Mouse (Mus musculus) embryonic facial prominence, embryonic 15.5 days (tissue): Measurements from ENCODE around the gene Tnfaip2. TPM values are rescaled to one million over a fixed set of nuclear protein-coding genes. Genes with fewer than 3 reads are reported as not detected.
A peak's percentile ranks its signal among the peaks of the same experiment; 100 is the strongest.

ENCODE experiments used
- ATAC-seq: fragments of 200-750 bp; cut with Nextera tagmentation; 2 replicates; pipeline ENCODE4 v1.8.0; 2017; ENCODE audit warnings: low read depth, moderate TSS enrichment; ENCODE audit not compliant: insufficient number of reproducible peaks, low FRiP score, low TSS enrichment
- H3K27ac ChIP-seq: fragments of 300-500 bp; sonication (generic); replicated peaks from 2 replicates; pipeline ENCODE4 v1.5.1; 2015; ENCODE audit warnings: mild to moderate bottlenecking, inconsistent platforms
- H3K27me3 ChIP-seq: fragments of 300-500 bp; sonication (generic); 2 replicates; pipeline ENCODE4 v1.6.1; 2015; ENCODE audit warnings: inconsistent platforms
- H3K36me3 ChIP-seq: fragments of 300-500 bp; sonication (generic); 2 replicates; pipeline ENCODE4 v1.6.1; 2015; ENCODE audit warnings: mild to moderate bottlenecking, inconsistent platforms
- H3K4me1 ChIP-seq: fragments of 300-500 bp; sonication (generic); 2 replicates; pipeline ENCODE4 v1.6.1; 2015; ENCODE audit warnings: inconsistent platforms
- H3K4me2 ChIP-seq: fragments of 300-500 bp; sonication (generic); replicated peaks from 2 replicates; pipeline ENCODE4 v1.6.1; 2015; ENCODE audit warnings: mild to moderate bottlenecking, inconsistent platforms
- H3K4me3 ChIP-seq: fragments of 300-500 bp; sonication (generic); replicated peaks from 2 replicates; pipeline ENCODE4 v1.5.1; 2015; ENCODE audit warnings: mild to moderate bottlenecking, inconsistent platforms
- H3K9ac ChIP-seq: fragments of 300-500 bp; sonication (generic); 2 replicates; pipeline ENCODE4 v1.6.1; 2015; ENCODE audit warnings: inconsistent platforms
- H3K9me3 ChIP-seq: fragments of 300-500 bp; sonication (generic); replicated peaks from 2 replicates; pipeline ENCODE4 v1.6.1; 2016; ENCODE audit warnings: inconsistent platforms
- WGBS: fragments of 180-500 bp; shearing (Covaris S2); methylation state at CpG from one replicate; pipeline ENCODE4 v1.1.7; 2015; 5-methylcytosine and 5-hydroxymethylcytosine counted together
- polyA plus RNA-seq: library from polyadenylated mRNA; unstranded; fragments of >200 nt; fragmentation: Nextera tagmentation; extraction: Ambion mirVana; gene quantifications from 2 replicates; pipeline ENCODE4 v1.2.1, GENCODE M21; 2015

Gene Tnfaip2
- polyA plus RNA-seq: 11.8 and 17.6 TPM in 2 replicates

- H3K4me2 ChIP-seq: peak within 1 kb of the TSS; percentile 81
- H3K4me3 ChIP-seq: peak within 1 kb of the TSS; percentile 40
- H3K36me3 ChIP-seq: no peaks in the 10 kb centered on the region
- H3K4me1 ChIP-seq: peaks cover 35% of the 10 kb centered on the region
- no peaks in the 10 kb centered on the region for H3K9me3 ChIP-seq
- 2% methylated on average over 48 of the region's 48 CpGs for WGBS
- peak within 1 kb of the TSS; percentile 34; the same call in 1 of the 2 replicates for H3K27ac ChIP-seq
- ATAC-seq: peak; percentile 82
- H3K9ac ChIP-seq: peak within 1 kb of the TSS; percentile 21; the same call in 1 of the 2 replicates
- H3K27me3 ChIP-seq: peaks cover 73% of the 10 kb centered on the region
Measured at GRCm38 (mm10) chr12:111442309-111443010, at the start of gene Tnfaip2. TSS of gene Tnfaip2 (plus strand) at chr12:111442469.

GRCm38 (mm10) chr12:111394008-111394407 is 48.3 kb upstream of the Tnfaip2 start:
- no peak overlapping the region for H3K27ac ChIP-seq

GRCm38 (mm10) chr12:111396997-111397396 is 45.3 kb upstream of the Tnfaip2 start:
- Histone ChIP-seq H3K4me3 (no peak overlapping the region), H3K4me2 (no peak overlapping the region), H3K9ac (no peak overlapping the region), H3K27ac (no peak overlapping the region), H3K27me3 (peaks cover 7% of the 10 kb centered on the region; the same call in 1 of the 2 replicates), H3K9me3 (no peaks in the 10 kb centered on the region), H3K4me1 (no peaks in the 10 kb centered on the region), H3K36me3 (no peaks in the 10 kb centered on the region)
- ATAC-seq: no peak
- 67% methylated on average over 5 of the region's 5 CpGs for WGBS

More at GRCm38 (mm10) chr12:111394008-111394407, 48.3 kb upstream of the Tnfaip2 start:
- 81% methylated on average over 6 of the region's 6 CpGs for WGBS
- Histone ChIP-seq H3K9me3 (no peaks in the 10 kb centered on the region), H3K4me3 (no peak overlapping the region), H3K4me2 (no peak overlapping the region), H3K36me3 (no peaks in the 10 kb centered on the region), H3K27me3 (0 out of 2 replicates have a peak, but pooled peaks cover 2% of the 10 kb centered on the region), H3K9ac (no peak overlapping the region), H3K4me1 (no peaks in the 10 kb centered on the region)
- ATAC-seq: no peak

DNA sequence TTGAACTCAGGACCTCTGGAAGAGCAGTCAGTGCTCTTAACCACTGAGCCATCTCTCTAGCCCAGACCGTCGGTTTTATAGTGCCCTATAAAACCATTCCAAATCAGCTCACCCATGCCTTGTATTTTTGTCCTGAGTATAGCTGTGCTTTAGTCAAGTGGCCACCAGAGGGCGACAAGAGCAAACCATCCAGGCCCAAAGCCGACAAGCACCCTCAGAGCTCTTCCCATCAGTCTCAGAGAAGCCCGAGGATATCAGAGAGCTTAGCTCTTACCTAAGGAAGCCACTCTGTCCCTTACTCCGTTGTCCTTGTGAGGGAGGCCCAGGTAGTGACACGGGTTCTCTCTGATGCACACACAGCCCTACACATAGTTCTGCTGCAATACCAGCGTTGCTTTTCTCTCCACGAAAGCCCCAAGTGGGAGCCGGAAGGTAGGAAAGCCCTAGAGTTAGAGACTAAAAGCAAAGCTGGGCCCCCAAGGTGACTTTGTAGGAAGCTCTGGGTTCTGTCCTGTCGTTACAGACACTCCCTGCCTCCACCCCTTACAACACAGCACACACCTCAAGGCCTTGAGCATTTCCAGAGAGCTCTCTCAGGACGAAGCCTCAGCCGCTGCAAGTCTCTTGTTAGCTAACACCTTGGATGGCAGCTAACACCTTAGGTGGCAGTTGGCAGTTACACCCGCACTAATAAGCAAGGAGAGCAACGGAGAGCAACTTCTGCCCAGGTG is 40.6 kb upstream of the Tnfaip2 start:
- ATAC-seq: no peak
- no peak overlapping the region for H3K9ac ChIP-seq
- H3K36me3 ChIP-seq: no peaks in the 10 kb centered on the region
- H3K9me3 ChIP-seq: no peaks in the 10 kb centered on the region
- H3K4me2 ChIP-seq: no peak overlapping the region
- no peak overlapping the region for H3K27ac ChIP-seq
- WGBS: 21% methylated on average over 15 of the region's 15 CpGs
- H3K4me3 ChIP-seq: no peak overlapping the region
- peaks cover 2% of the 10 kb centered on the region for H3K4me1 ChIP-seq
- H3K27me3 ChIP-seq: peaks cover 10% of the 10 kb centered on the region

- peaks cover 22% of the 10 kb centered on the region for H3K27me3 ChIP-seq
- peaks cover 15% of the 10 kb centered on the region for H3K4me1 ChIP-seq
- no peak overlapping the region for H3K27ac ChIP-seq
- H3K36me3 ChIP-seq: no peaks in the 10 kb centered on the region
- no peak for ATAC-seq
- 58% methylated on average over 10 of the region's 10 CpGs for WGBS
- H3K4me3 ChIP-seq: no peak overlapping the region
- no peaks in the 10 kb centered on the region for H3K9me3 ChIP-seq
- H3K9ac ChIP-seq: no peak overlapping the region
- H3K4me2 ChIP-seq: no peak overlapping the region
Measured at GRCm38 (mm10) chr12:111404880-111405279, 37.4 kb upstream of the Tnfaip2 start.

- Histone ChIP-seq H3K4me3 (peak within 1 kb of the TSS; percentile 27), H3K27me3 (peaks cover 18% of the 10 kb centered on the region), H3K9me3 (no peaks in the 10 kb centered on the region), H3K27ac (no peak within 1 kb of the TSS), H3K9ac (peak within 1 kb of the TSS; percentile 13; the same call in 1 of the 2 replicates), H3K4me1 (peaks cover 19% of the 10 kb centered on the region), H3K4me2 (peak within 1 kb of the TSS; percentile 49), H3K36me3 (no peaks in the 10 kb centered on the region)
- 4% methylated on average over 24 of the region's 24 CpGs for WGBS
- ATAC-seq: no peak
Measured at GRCm38 (mm10) chr12:111406622-111407021, 35.6 kb upstream of the Tnfaip2 start, which contains the start of gene Lbhd2. TSS of gene Lbhd2 (plus strand) at chr12:111406809.

DNA sequence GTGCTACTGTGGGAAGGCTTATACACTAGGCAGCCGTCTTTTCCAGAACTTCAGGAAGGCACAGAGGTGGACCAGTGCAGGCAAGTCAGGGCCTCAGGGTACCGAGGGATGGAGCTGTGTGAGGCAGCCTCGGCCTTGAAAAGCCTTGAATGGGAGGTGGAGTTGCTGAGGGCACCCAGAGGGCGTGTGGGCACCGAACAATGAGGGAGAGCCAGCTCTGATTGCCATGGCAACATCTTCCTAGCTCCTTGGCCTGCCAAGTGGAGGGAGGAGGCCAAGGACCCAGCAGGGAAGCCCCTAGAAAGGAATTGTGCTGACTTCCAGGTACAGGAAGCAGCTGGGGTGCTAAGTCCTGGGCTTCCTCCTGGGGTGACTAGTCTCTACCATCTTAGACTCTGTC is 32.7 kb upstream of the Tnfaip2 start:
- Histone ChIP-seq H3K27me3 (peaks cover 18% of the 10 kb centered on the region), H3K9ac (no peak overlapping the region), H3K9me3 (no peaks in the 10 kb centered on the region), H3K4me3 (no peak overlapping the region), H3K4me1 (peaks cover 41% of the 10 kb centered on the region), H3K4me2 (no peak overlapping the region), H3K36me3 (no peaks in the 10 kb centered on the region), H3K27ac (no peak overlapping the region)
- 25% methylated on average over 5 of the region's 5 CpGs for WGBS
- no peak for ATAC-seq

- Histone ChIP-seq H3K9ac (no peak overlapping the region), H3K9me3 (no peaks in the 10 kb centered on the region), H3K27ac (peak overlapping the region; percentile 36; the same call in 1 of the 2 replicates), H3K4me3 (no peak overlapping the region), H3K4me1 (peaks cover 42% of the 10 kb centered on the region), H3K4me2 (no peak overlapping the region), H3K27me3 (peaks cover 12% of the 10 kb centered on the region), H3K36me3 (no peaks in the 10 kb centered on the region)
- ATAC-seq: no peak
- 59% methylated on average over 8 of the region's 8 CpGs for WGBS
Measured at GRCm38 (mm10) chr12:111411631-111412355, 30.5 kb upstream of the Tnfaip2 start.

DNA sequence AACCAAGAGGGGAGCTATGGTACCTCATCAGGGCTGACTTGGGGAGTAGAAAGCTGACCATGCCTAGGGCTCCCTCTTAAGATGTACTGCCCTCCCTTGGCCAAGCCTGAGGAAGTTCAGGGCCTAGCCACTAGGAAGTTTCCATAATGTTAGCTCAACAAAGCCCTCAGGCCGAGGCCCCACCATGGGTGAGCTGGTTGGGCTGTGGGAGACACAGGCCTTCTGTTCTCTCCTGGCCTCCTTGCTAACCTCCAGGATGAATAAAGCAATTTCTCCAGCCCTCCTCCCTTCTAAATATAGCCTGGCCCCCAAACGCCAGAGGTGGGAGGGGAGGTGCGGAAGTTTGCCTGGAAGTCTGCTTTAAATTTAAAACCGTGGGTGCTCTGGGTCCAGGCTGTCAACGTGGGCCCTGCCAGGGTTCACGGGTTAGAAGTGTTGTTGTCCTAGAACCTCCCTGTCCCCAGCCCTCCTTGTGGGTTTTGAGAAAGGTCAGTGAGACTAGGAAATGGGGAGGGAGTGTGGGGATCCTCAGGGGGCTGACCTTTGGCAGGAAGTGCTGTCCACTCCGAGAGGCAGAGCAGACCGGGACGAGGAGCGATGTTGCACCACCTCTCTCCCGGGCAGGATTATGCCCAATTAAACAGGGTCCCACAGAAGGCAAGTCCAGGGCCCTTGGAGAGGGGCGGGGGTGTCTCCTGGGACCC is 29.5 kb upstream of the Tnfaip2 start:
- peak overlapping the region; percentile 35; the same call in 1 of the 2 replicates for H3K9ac ChIP-seq
- peak; percentile 18; the same call in 1 of the 2 replicates for ATAC-seq
- H3K4me2 ChIP-seq: peak overlapping the region; percentile 66
- H3K36me3 ChIP-seq: no peaks in the 10 kb centered on the region
- H3K4me1 ChIP-seq: peaks cover 46% of the 10 kb centered on the region
- 13% methylated on average over 12 of the region's 12 CpGs for WGBS
- peak overlapping the region; percentile 40 for H3K4me3 ChIP-seq
- H3K27ac ChIP-seq: peak overlapping the region; percentile 60
- no peaks in the 10 kb centered on the region for H3K9me3 ChIP-seq
- H3K27me3 ChIP-seq: peaks cover 4% of the 10 kb centered on the region; the same call in 1 of the 2 replicates

DNA sequence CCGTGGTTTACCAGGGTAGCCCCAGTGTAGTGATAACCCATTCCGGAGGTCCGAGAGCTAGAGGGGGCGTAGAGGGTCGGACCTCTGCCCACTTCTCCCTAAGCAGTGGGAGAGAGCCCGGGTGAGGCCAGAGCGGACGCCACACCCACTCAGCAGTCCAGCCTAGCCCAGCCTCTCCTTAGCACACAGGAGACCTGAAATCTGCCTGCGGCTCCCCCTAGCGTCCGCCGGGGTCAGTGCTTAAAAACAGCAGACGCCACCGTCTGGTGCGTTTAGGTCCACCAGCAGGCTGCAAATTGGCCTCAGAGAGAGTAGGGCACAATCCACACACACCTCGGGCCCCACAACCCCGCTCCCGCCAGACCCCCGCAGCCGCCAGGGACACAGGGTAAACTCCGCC is 29.0 kb upstream of the Tnfaip2 start:
- no peaks in the 10 kb centered on the region for H3K9me3 ChIP-seq
- H3K27me3 ChIP-seq: no peaks in the 10 kb centered on the region; the same call in 1 of the 2 replicates
- peak overlapping the region; percentile 66 for H3K4me2 ChIP-seq
- peak overlapping the region; percentile 60 for H3K27ac ChIP-seq
- H3K36me3 ChIP-seq: no peaks in the 10 kb centered on the region
- H3K4me1 ChIP-seq: peaks cover 52% of the 10 kb centered on the region
- 1% methylated on average over 21 of the region's 21 CpGs for WGBS
- peak overlapping the region; percentile 35; the same call in 1 of the 2 replicates for H3K9ac ChIP-seq
- peak; percentile 81 for ATAC-seq
- H3K4me3 ChIP-seq: peak overlapping the region; percentile 40
